Mouse (Mus musculus) bone marrow macrophage, adult 2 months (primary cell): ENCODE data around the gene Rftn1.

Source experiments
- CTCF ChIP-seq: IDR thresholded peaks from 2 replicates; pipeline ENCODE4 v1.5.1; 2012; ENCODE audit warnings: low read depth, mild to moderate bottlenecking, low read length, moderate library complexity
- POLR2A ChIP-seq: IDR thresholded peaks from 2 replicates; pipeline ENCODE4 v1.6.1; 2012; ENCODE audit warnings: mild to moderate bottlenecking, low read depth, low read length, borderline replicate concordance

GRCm38 (mm10) chr17:50101416-50101815, 89.1 kb downstream of the Rftn1 start:
- TF ChIP-seq CTCF (no peak), POLR2A (no peak)
